Mouse (Mus musculus) embryonic facial prominence, embryonic 12.5 days (tissue): ENCODE results near the gene Tpte. TPM values are rescaled to one million over a fixed set of nuclear protein-coding genes. Genes with fewer than 3 reads are reported as not detected.

Source experiments
- ATAC-seq: fragments of 200-750 bp; cut with Nextera tagmentation; 2 replicates; pipeline ENCODE4 v1.8.0; 2017; ENCODE audit not compliant: insufficient number of reproducible peaks, insufficient read depth, low FRiP score, low TSS enrichment
- H3K27ac ChIP-seq: fragments of 300-500 bp; sonication (generic); 2 replicates; pipeline ENCODE4 v1.5.1; 2016; ENCODE audit warnings: mild to moderate bottlenecking
- H3K27me3 ChIP-seq: fragments of 300-500 bp; sonication (generic); 2 replicates; pipeline ENCODE4 v1.6.1; 2016; ENCODE audit warnings: mild to moderate bottlenecking, moderate library complexity
- H3K36me3 ChIP-seq: fragments of 300-500 bp; sonication (generic); 2 replicates; pipeline ENCODE4 v1.6.1; 2016; ENCODE audit warnings: mild to moderate bottlenecking
- H3K4me1 ChIP-seq: fragments of 300-500 bp; sonication (generic); 2 replicates; pipeline ENCODE4 v1.6.1; 2016
- H3K4me2 ChIP-seq: fragments of 300-500 bp; sonication (generic); replicated peaks from 2 replicates; pipeline ENCODE4 v1.6.1; 2016; ENCODE audit warnings: mild to moderate bottlenecking, moderate library complexity
- H3K4me3 ChIP-seq: fragments of 300-500 bp; sonication (generic); 2 replicates; pipeline ENCODE4 v1.5.1; 2016; ENCODE audit warnings: mild to moderate bottlenecking
- H3K9ac ChIP-seq: fragments of 300-500 bp; sonication (generic); 2 replicates; pipeline ENCODE4 v1.6.1; 2016; ENCODE audit warnings: mild to moderate bottlenecking, moderate library complexity
- H3K9me3 ChIP-seq: fragments of 300-500 bp; sonication (generic); 2 replicates; pipeline ENCODE4 v1.6.1; 2016; ENCODE audit warnings: mild to moderate bottlenecking, moderate library complexity
- WGBS: fragments of 180-500 bp; shearing (Covaris S2); methylation state at CpG from one replicate; pipeline ENCODE4 v1.1.7; 2016; 5-methylcytosine and 5-hydroxymethylcytosine counted together
- polyA plus RNA-seq: library from polyadenylated mRNA; unstranded; fragments of >200 nt; fragmentation: Nextera tagmentation; extraction: Ambion mirVana; gene quantifications from 2 replicates; pipeline ENCODE4 v1.2.1, GENCODE M21; 2016

Tpte gene
- not detected in 2 replicates for polyA plus RNA-seq

- no peak within 1 kb of the TSS for H3K9ac ChIP-seq
- H3K4me2 ChIP-seq, result no peak within 1 kb of the TSS
- no peaks in the 10 kb centered on the region for H3K9me3 ChIP-seq
- H3K4me3 ChIP-seq, result no peak within 1 kb of the TSS
- no peaks in the 10 kb centered on the region for H3K4me1 ChIP-seq
- no peak within 1 kb of the TSS for H3K27ac ChIP-seq
- 47% methylated on average over 2 of the region's 2 CpGs for WGBS
- no peaks in the 10 kb centered on the region for H3K27me3 ChIP-seq
- no peak for ATAC-seq
- H3K36me3 ChIP-seq, result no peaks in the 10 kb centered on the region
Observed at GRCm38 (mm10) chr8:22282999-22283491, at the start of gene Tpte. Gene Tpte (plus strand): TSS chr8:22283441.

DNA sequence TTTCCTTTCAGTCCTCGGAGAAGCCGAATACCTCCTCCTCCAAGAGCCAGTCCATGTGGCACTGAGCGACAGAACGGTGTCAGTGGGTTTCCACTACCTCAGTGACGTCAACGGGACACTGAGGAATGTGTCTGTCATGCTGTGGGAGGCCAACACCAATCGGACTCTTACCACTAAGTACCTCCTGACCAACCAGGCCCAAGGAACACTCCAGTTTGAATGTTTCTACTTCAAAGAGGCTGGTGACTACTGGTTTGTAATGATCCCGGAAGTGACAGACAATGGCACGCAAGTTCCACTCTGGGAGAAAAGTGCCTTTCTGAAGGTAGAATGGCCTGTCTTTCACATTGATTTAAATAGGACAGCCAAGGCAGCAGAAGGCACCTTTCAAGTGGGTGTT, 40.3 kb upstream of the Tpte start:
- H3K9me3 ChIP-seq, result no peaks in the 10 kb centered on the region
- no peak for ATAC-seq
- H3K4me3 ChIP-seq, result no peak overlapping the region
- H3K4me2 ChIP-seq, result no peak overlapping the region
- H3K4me1 ChIP-seq, result 0 out of 2 replicates have a peak, but pooled peaks cover 3% of the 10 kb centered on the region
- H3K27ac ChIP-seq, result no peak overlapping the region
- 89% methylated on average over 9 of the region's 9 CpGs for WGBS
- no peaks in the 10 kb centered on the region for H3K36me3 ChIP-seq
- no peaks in the 10 kb centered on the region for H3K27me3 ChIP-seq
- no peak overlapping the region for H3K9ac ChIP-seq

DNA sequence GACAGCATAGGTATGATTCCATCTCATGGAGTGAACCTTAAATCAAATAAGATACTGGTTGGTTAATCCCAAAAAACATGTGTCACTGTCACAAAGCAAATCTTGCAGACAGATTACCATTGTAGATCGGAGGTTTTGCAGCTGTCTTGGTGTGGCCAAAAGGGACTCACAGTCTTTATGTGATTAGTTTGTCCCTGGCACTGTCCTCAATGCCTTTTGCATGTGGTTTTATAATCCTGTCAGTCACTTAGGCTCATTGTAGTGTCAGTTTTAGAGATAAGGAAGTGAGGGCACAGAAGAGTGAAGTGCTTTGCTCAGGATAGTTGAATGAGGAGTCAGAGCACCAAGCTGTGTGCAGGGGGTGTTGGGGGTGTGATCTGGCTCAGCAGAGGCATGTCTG, 37.6 kb upstream of the Tpte start:
- no peaks in the 10 kb centered on the region for H3K9me3 ChIP-seq
- no peak overlapping the region for H3K4me2 ChIP-seq
- no peaks in the 10 kb centered on the region for H3K27me3 ChIP-seq
- 0 out of 2 replicates have a peak, but pooled peaks cover 3% of the 10 kb centered on the region for H3K4me1 ChIP-seq
- no peak overlapping the region for H3K4me3 ChIP-seq
- no peak overlapping the region for H3K9ac ChIP-seq
- H3K27ac ChIP-seq, result no peak overlapping the region
- no peak for ATAC-seq
- H3K36me3 ChIP-seq, result no peaks in the 10 kb centered on the region
- WGBS, result 84% methylated on average over 1 of the region's 1 CpGs

DNA sequence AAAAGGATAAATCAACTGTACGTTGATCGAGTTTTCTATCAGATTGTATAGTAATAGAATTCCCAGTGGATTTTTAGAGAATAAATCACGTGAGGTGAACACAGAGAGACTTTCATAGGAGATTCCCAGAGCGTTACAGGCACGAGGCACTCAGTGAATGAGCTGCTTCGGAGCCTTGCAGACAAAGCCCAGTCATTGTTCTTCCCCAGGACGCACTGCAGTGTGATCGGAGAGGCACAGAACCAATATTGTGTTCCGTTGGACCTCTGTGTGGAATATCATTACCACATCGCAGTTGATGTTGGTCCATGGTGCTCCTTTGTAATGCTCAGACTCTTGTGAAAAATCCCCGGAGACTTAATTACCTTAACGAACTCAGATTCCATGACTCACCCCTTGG, 35.3 kb upstream of the Tpte start:
- no peak for ATAC-seq
- H3K36me3 ChIP-seq, result no peaks in the 10 kb centered on the region
- no peak overlapping the region for H3K27ac ChIP-seq
- H3K27me3 ChIP-seq, result no peaks in the 10 kb centered on the region
- H3K9ac ChIP-seq, result no peak overlapping the region
- H3K4me1 ChIP-seq, result 0 out of 2 replicates have a peak, but pooled peaks cover 3% of the 10 kb centered on the region
- 56% methylated on average over 12 of the region's 12 CpGs for WGBS
- no peak overlapping the region for H3K4me2 ChIP-seq
- H3K4me3 ChIP-seq, result no peak overlapping the region
- no peaks in the 10 kb centered on the region for H3K9me3 ChIP-seq

- no peaks in the 10 kb centered on the region for H3K9me3 ChIP-seq
- 0 out of 2 replicates have a peak, but pooled peaks cover 3% of the 10 kb centered on the region for H3K4me1 ChIP-seq
- no peak overlapping the region for H3K9ac ChIP-seq
- no peaks in the 10 kb centered on the region for H3K36me3 ChIP-seq
- no peak overlapping the region for H3K4me2 ChIP-seq
- H3K27ac ChIP-seq, result no peak overlapping the region
- WGBS, result 83% methylated on average over 9 of the region's 9 CpGs
- no peak for ATAC-seq
- H3K4me3 ChIP-seq, result no peak overlapping the region
- H3K27me3 ChIP-seq, result no peaks in the 10 kb centered on the region
Observed at GRCm38 (mm10) chr8:22249080-22249479, 34.2 kb upstream of the Tpte start.

DNA sequence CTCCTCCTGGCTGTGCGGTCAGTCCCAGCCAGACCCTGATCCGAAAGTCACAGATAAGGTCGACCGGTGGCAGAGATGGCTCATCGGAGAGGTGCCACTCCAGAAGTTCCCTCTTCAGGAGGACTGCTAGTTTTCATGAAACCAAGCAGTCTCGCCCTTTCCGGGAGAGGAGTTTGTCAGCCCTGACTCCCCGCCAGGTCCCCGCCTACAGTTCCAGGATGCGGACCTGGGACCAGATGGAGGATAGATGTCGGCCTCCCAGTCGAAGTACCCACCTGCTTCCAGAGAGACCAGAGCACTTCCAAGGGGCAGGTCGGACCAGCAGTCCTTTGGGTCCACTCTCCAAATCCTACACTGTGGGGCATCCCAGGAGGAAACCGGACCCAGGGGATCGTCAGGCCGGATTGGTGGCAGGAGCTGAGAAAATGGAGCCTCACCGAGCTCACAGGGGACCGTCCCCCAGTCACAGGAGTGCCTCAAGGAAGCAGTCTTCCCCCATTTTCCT, 24.2 kb upstream of the Tpte start:
- Histone ChIP-seq H3K4me2 (no peak overlapping the region), H3K4me1 (no peaks in the 10 kb centered on the region), H3K27me3 (no peaks in the 10 kb centered on the region), H3K36me3 (no peaks in the 10 kb centered on the region), H3K9ac (no peak overlapping the region), H3K9me3 (no peaks in the 10 kb centered on the region), H3K27ac (no peak overlapping the region), H3K4me3 (no peak overlapping the region)
- WGBS, result 88% methylated on average over 18 of the region's 18 CpGs
- ATAC-seq, result 0 out of 2 replicates have a peak, but pooled peaks have one; percentile 49

DNA sequence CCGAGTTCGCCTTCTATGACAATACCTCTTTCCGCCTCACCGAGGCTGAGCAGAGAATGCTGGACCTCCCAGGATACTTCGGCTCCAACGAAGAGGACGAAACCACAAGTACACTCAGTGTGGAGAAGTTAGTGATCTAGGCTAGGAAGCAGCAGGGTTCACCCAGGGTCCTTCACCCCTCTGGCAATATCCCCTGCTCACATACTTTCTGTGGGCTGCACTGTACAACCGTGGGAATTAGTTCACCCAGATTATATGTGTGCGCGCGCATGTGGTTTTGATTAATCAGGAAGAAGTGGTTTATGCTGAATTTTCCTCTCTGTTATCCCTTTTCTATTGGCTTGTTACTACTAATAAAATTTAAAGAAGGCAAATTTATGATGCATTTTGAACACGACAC, 23.7 kb upstream of the Tpte start:
- Histone ChIP-seq H3K9ac (no peak overlapping the region), H3K27ac (no peak overlapping the region)
- WGBS, result 72% methylated on average over 12 of the region's 12 CpGs

DNA sequence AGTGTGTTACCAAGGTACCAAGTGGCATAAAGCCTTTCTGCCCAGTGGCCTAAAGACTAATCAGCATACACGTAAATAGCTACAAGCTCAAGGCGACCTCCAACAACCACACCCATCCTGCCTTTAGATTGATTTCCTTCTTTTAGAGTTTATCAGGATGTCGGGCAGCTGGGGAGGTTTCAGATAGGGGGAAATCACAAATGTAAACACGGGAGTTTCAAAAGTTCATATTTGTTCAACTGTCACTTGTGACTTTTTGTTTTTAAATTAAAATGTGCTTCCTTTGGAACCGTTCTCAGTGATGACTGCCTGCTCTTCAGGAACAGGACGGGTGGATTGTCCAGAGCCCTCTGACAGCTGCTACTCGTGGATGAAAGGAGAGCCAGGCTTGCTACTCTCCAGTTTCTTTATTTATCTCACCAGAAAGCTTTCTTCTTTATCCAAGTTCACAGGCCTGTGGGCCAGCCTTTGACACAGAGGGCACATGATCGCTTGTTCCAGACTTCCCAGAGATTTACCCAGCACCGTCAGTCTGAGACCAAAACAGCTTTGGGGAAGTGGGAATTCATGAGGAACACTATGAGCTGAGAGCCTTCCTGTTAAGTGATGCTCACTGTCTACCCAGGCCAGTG, 23.0 kb upstream of the Tpte start:
- H3K4me3 ChIP-seq, result no peak overlapping the region
- no peaks in the 10 kb centered on the region for H3K27me3 ChIP-seq
- no peak overlapping the region for H3K9ac ChIP-seq
- no peaks in the 10 kb centered on the region for H3K36me3 ChIP-seq
- 54% methylated on average over 9 of the region's 9 CpGs for WGBS
- H3K9me3 ChIP-seq, result no peaks in the 10 kb centered on the region
- no peaks in the 10 kb centered on the region for H3K4me1 ChIP-seq
- ATAC-seq, result no peak
- H3K27ac ChIP-seq, result no peak overlapping the region
- no peak overlapping the region for H3K4me2 ChIP-seq

More for the DNA sequence above, 23.7 kb upstream of the Tpte start:
- Histone ChIP-seq H3K27me3 (no peaks in the 10 kb centered on the region), H3K4me2 (no peak overlapping the region), H3K36me3 (no peaks in the 10 kb centered on the region), H3K4me1 (no peaks in the 10 kb centered on the region), H3K4me3 (no peak overlapping the region), H3K9me3 (no peaks in the 10 kb centered on the region)
- peak; percentile 67; the same call in 1 of the 2 replicates for ATAC-seq

DNA sequence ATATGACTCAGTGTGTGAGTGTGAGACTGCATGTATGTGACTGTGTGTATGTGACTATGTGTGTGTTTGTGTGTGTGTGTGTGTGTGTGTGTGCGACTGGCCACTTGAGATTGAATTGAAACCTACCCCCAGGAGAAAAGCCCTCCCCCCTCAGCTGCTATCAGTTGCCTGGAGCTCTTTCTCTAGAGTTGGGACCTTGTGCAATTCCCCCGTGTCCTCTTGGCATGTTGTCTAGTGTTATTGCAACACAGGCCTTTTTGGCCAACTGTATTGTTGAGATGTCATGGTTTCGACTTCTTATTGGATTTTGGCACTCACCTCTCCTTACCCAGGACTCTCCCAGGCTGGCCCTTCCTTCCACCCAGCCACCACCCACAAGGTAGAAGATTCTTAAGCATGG, 21.0 kb upstream of the Tpte start:
- Histone ChIP-seq H3K4me1 (no peaks in the 10 kb centered on the region), H3K4me2 (no peak overlapping the region), H3K27me3 (no peaks in the 10 kb centered on the region), H3K27ac (no peak overlapping the region), H3K36me3 (no peaks in the 10 kb centered on the region), H3K9me3 (no peaks in the 10 kb centered on the region), H3K9ac (no peak overlapping the region), H3K4me3 (no peak overlapping the region)
- 85% methylated on average over 3 of the region's 3 CpGs for WGBS
- ATAC-seq, result no peak

- H3K36me3 ChIP-seq, result no peaks in the 10 kb centered on the region
- no peak overlapping the region for H3K27ac ChIP-seq
- WGBS, result 72% methylated on average over 6 of the region's 6 CpGs
- no peaks in the 10 kb centered on the region for H3K27me3 ChIP-seq
- no peak overlapping the region for H3K4me2 ChIP-seq
- no peak for ATAC-seq
- no peak overlapping the region for H3K4me3 ChIP-seq
- H3K4me1 ChIP-seq, result no peaks in the 10 kb centered on the region
- H3K9me3 ChIP-seq, result no peaks in the 10 kb centered on the region
- H3K9ac ChIP-seq, result no peak overlapping the region
Observed at GRCm38 (mm10) chr8:22264292-22264691, 18.9 kb upstream of the Tpte start.

DNA sequence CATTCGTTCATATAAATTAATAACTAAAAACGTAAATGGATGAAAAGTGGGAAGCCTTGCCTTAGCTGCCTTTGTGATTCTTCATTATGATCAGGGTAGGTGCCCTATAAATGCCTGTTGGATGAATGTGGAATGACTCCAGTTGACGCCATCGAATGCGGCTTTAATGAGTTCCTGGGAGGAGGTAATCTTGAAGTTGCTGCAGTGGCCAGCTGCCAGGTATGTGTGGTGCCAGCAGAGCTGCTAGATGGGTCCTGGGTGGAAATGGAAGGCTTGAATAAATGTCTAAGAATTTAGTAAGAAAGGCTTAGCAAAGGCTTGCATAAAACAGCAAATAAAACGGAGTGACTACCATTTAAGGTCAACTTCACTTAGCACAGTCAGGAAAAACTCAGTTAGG, 18.5 kb upstream of the Tpte start:
- Histone ChIP-seq H3K4me3 (no peak overlapping the region), H3K27me3 (no peaks in the 10 kb centered on the region), H3K4me1 (no peaks in the 10 kb centered on the region), H3K9me3 (no peaks in the 10 kb centered on the region), H3K4me2 (no peak overlapping the region), H3K36me3 (no peaks in the 10 kb centered on the region), H3K27ac (no peak overlapping the region), H3K9ac (no peak overlapping the region)
- 90% methylated on average over 6 of the region's 6 CpGs for WGBS
- ATAC-seq, result no peak

GRCm38 (mm10) chr8:22265194-22265593, 18.0 kb upstream of the Tpte start:
- no peaks in the 10 kb centered on the region for H3K9me3 ChIP-seq
- ATAC-seq, result no peak

More at GRCm38 (mm10) chr8:22265194-22265593, 18.0 kb upstream of the Tpte start:
- Histone ChIP-seq H3K36me3 (no peaks in the 10 kb centered on the region), H3K27ac (no peak overlapping the region), H3K9ac (no peak overlapping the region), H3K4me1 (no peaks in the 10 kb centered on the region), H3K4me3 (no peak overlapping the region), H3K27me3 (no peaks in the 10 kb centered on the region), H3K4me2 (no peak overlapping the region)
- 91% methylated on average over 1 of the region's 1 CpGs for WGBS
